Mouse (Mus musculus) megakaryocyte, embryonic 14.5 days (primary cell): ENCODE measurements around the gene Dph2.

ENCODE experiments used
- FLI1 ChIP-seq: IDR thresholded peaks from 2 replicates; pipeline ENCODE4 v1.6.1; 2012; ENCODE audit warnings: low read length, inconsistent platforms, mixed read lengths
- GATA1 ChIP-seq: IDR thresholded peaks from 3 replicates; pipeline ENCODE4 v1.6.1; 2012; ENCODE audit warnings: mixed read lengths, low read length, inconsistent platforms, borderline replicate concordance

- no peak for TF ChIP-seq FLI1
- no peak for TF ChIP-seq GATA1
Measured at GRCm38 (mm10) chr4:117918261-117918660, 26.4 kb upstream of the Dph2 start.
